Mouse (Mus musculus): ENCODE results near the gene Serinc4. TPM values are rescaled to one million over a fixed set of nuclear protein-coding genes. Genes with fewer than 3 reads are reported as not detected.
"Not testable (repeated sequence)": the region's sequence is repeated elsewhere in the genome, so short reads cannot be mapped to it uniquely, and the experiment has no call there.

The Serinc4 gene
- polyA plus RNA-seq (2014; fragmentation: Nextera tagmentation; extraction: Ambion mirVana): 0.24 and 0.32 TPM in 2 replicates

DNA sequence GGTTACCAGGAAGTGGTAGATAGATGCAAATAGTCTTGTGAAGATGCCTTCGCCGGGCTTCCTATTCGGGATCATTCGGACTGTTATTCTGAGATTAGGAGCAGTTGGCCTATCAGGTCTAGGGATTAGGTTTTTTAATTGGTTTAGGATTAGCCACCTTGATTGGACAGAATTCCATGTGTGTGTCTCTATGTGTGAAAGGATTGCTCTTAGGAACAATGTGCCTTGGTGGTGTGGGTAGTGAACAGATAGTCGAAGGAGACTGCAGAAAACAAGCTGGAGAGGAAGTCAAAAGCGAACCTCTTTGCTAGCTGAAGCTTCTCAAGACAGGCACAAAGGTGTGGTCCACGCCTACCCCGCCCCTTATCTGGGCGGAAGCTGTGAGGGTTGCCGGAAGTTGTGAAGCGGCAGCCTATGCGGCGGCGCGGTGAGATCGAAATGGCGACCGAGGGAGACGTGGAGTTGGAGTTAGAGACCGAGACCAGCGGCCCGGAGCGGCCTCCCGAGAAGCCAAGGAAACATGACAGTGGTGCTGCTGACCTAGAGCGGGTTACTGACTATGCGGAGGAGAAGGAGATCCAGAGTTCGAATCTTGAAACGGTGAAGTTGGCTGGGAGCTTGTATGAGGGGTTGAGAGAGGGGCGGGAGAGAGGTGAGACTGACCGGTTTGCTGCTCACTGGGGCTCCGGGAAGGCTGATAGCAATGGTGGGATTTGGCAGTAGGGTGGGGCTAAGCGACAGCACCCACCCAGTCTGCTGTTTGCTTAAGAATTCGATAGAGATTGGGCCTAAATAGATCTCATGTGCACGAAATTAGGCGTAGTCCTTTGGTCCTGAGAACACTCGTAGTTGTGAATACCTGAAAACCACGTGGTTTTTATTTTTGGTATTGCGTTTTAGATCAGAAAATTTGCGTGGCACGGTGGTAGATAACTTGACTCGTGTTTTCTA lies at the start of gene Serinc4:
Gene Serinc4 (minus strand): TSS at position 90 of the 951 bp plus-strand sequence.
- Histone ChIP-seq H3K4me2 (ENCODE audit: low read depth, low read length) (peak within 1 kb of the TSS; percentile 61), H3K9ac (ENCODE audit: low read depth, low read length) (peak within 1 kb of the TSS; percentile 71), H3K4me3 (ENCODE audit: low read depth, low read length) (peak within 1 kb of the TSS; percentile 64), H3K4me1 (ENCODE audit: control insufficient read depth, insufficient read depth, low read length) (peaks cover 11% of the 10 kb centered on the region; the same call in 1 of the 2 replicates), H3K27ac (replicated peaks; ENCODE audit: low read depth, low read length) (peak within 1 kb of the TSS; percentile 78), H3K27me3 (replicated peaks; ENCODE audit: control insufficient read depth, insufficient read depth, low read length) (no peaks in the 10 kb centered on the region), H3K9me3 (ENCODE audit: control insufficient read depth, low read length) (no peaks in the 10 kb centered on the region), H3K36me3 (ENCODE audit: control insufficient read depth, insufficient read depth, low read length) (peaks cover 52% of the 10 kb centered on the region)
- ATAC-seq (ENCODE audit: low read depth) (peak; percentile 94), DNase-seq (ENCODE audit: low spot score) (peak; percentile 95)
- WGBS: 4% methylated on average over 41 of the region's 41 CpGs

DNA sequence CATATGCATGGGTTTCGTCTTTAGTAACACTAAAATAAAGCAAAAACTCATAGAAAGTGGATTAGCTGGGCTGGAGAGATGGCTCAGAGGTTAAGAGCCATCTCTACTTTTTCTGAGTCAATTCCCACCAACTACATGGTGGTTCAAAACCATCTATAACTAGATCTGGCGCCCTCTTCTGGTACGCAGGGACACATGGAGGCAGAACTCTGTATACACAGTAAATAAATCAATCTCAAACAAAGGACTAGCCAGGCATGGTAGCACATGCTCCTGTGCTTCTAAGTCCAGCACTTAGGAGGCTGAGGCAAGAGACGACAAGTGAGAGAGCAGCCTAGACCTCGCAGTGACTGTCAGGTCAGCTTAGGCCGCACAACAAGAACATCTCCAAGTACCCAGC lies 45.0 kb upstream of the Serinc4 start:
- ATAC-seq (ENCODE audit: low read depth); H3K9ac ChIP-seq (ENCODE audit: low read depth, low read length); H3K4me1 ChIP-seq (ENCODE audit: control insufficient read depth, insufficient read depth, low read length); DNase-seq (ENCODE audit: low spot score); H3K4me2 ChIP-seq (ENCODE audit: low read depth, low read length); H3K9me3 ChIP-seq (ENCODE audit: control insufficient read depth, low read length); H3K36me3 ChIP-seq (ENCODE audit: control insufficient read depth, insufficient read depth, low read length); H3K4me3 ChIP-seq (ENCODE audit: low read depth, low read length); H3K27me3 ChIP-seq (replicated peaks; ENCODE audit: control insufficient read depth, insufficient read depth, low read length); H3K27ac ChIP-seq (replicated peaks; ENCODE audit: low read depth, low read length): not testable (repeated sequence)
- 100% methylated on average over 1 of the region's 6 CpGs for WGBS

DNA sequence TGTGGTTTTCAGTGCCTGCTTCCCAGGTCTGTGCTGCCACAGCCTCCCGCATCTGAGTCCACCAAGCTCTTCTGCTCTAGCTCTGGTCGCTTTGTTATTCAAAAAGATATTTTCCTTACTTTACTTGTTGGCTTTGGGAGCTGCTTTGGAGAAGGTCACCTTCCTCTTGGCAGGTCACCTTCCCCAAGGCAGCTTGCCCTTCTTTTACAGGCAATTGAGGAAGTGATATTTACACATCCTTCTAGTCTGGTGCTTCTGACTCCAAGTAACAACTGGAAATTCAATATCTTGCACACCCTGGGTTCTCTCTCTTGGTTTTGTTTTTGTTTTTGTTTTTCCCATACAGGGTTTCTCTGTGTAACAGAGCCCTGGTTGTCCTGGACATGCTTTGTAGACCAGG lies 27.8 kb upstream of the Serinc4 start:
- not testable (repeated sequence) for H3K4me3 ChIP-seq (ENCODE audit: low read depth, low read length); H3K36me3 ChIP-seq (ENCODE audit: control insufficient read depth, insufficient read depth, low read length); H3K27me3 ChIP-seq (replicated peaks; ENCODE audit: control insufficient read depth, insufficient read depth, low read length); H3K4me1 ChIP-seq (ENCODE audit: control insufficient read depth, insufficient read depth, low read length); H3K9ac ChIP-seq (ENCODE audit: low read depth, low read length); H3K4me2 ChIP-seq (ENCODE audit: low read depth, low read length); ATAC-seq (ENCODE audit: low read depth); H3K27ac ChIP-seq (replicated peaks; ENCODE audit: low read depth, low read length); H3K9me3 ChIP-seq (ENCODE audit: control insufficient read depth, low read length); DNase-seq (ENCODE audit: low spot score)
- WGBS: 60% methylated on average over 1 of the region's 2 CpGs

DNA sequence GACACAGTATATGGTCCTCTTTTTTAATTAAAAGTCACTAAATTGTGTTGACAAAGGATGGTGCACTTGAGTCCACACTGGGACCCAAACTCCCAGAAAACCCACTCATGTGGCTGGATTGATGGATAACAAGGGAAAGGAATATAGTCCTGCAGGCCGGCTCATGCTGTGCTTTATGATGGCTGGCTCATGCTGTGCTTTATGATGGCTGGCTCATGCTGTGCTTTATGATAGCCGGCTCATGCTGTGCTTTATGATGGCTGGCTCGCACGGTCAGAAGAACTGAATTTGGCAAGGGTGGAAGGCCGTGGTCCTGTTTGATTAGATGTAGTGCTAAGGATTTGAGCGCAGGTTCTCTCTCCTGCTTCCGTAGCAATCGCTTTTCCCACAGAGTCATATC lies 27.0 kb upstream of the Serinc4 start:
- H3K27me3 ChIP-seq (replicated peaks; ENCODE audit: control insufficient read depth, insufficient read depth, low read length): no peaks in the 10 kb centered on the region
- no peak overlapping the region for H3K9ac ChIP-seq (ENCODE audit: low read depth, low read length)
- 69% methylated on average over 8 of the region's 8 CpGs for WGBS
- no peak overlapping the region for H3K4me3 ChIP-seq (ENCODE audit: low read depth, low read length)
- H3K27ac ChIP-seq (replicated peaks; ENCODE audit: low read depth, low read length): no peak overlapping the region
- no peaks in the 10 kb centered on the region for H3K4me1 ChIP-seq (ENCODE audit: control insufficient read depth, insufficient read depth, low read length)
- no peak overlapping the region for H3K4me2 ChIP-seq (ENCODE audit: low read depth, low read length)
- H3K36me3 ChIP-seq (ENCODE audit: control insufficient read depth, insufficient read depth, low read length): no peaks in the 10 kb centered on the region
- H3K9me3 ChIP-seq (ENCODE audit: control insufficient read depth, low read length): no peaks in the 10 kb centered on the region
- DNase-seq (ENCODE audit: low spot score) (no peak), ATAC-seq (ENCODE audit: low read depth) (no peak)

DNA sequence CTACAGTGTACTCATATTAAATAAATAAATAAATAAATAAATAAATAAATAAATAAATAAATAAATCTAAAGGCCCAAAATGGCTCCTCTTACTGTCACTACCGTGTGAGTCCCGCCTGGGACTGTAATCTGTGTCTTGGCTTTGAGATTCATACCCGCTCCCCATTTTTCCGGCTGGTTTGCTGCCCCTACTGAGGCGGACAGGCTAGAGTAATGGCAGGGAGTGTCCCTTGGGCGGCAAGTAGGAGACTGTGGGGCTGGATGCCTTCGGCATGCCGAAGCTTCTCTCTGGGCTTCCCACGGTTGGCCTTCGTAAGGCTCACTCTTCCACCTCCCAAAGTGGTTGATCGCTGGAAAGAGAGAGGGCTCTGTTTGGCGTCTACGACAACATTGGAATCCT lies 24.3 kb upstream of the Serinc4 start:
- 84% methylated on average over 13 of the region's 13 CpGs for WGBS
- ATAC-seq (ENCODE audit: low read depth): not testable (repeated sequence)

DNA sequence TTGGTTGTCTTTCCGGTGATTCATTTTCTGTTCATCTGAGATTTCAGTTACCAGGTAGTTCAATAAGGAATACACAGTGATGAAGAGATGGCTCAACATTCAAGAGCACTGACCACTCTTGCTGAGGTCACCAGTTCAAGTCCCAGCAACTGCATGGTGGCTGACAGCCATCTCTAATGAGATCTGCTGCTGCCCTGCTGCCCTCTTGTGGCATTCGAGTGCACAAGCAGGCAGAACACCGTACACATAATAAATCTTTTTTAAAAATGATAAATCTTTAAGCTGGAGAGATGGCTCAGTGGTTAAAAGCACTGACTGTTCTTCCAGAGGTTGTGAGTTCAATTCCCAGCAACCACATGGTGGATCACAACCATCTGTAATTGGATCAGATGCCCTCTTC lies 23.9 kb upstream of the Serinc4 start:
- ATAC-seq (ENCODE audit: low read depth): no peak
- no peaks in the 10 kb centered on the region for H3K4me1 ChIP-seq (ENCODE audit: control insufficient read depth, insufficient read depth, low read length)
- WGBS: 58% methylated on average over 3 of the region's 3 CpGs

More for the DNA sequence above, 24.3 kb upstream of the Serinc4 start:
- H3K27ac ChIP-seq (replicated peaks; ENCODE audit: low read depth, low read length); H3K4me2 ChIP-seq (ENCODE audit: low read depth, low read length); H3K9me3 ChIP-seq (ENCODE audit: control insufficient read depth, low read length); H3K9ac ChIP-seq (ENCODE audit: low read depth, low read length); H3K4me1 ChIP-seq (ENCODE audit: control insufficient read depth, insufficient read depth, low read length); H3K27me3 ChIP-seq (replicated peaks; ENCODE audit: control insufficient read depth, insufficient read depth, low read length); DNase-seq (ENCODE audit: low spot score); H3K36me3 ChIP-seq (ENCODE audit: control insufficient read depth, insufficient read depth, low read length); H3K4me3 ChIP-seq (ENCODE audit: low read depth, low read length): not testable (repeated sequence)

DNA sequence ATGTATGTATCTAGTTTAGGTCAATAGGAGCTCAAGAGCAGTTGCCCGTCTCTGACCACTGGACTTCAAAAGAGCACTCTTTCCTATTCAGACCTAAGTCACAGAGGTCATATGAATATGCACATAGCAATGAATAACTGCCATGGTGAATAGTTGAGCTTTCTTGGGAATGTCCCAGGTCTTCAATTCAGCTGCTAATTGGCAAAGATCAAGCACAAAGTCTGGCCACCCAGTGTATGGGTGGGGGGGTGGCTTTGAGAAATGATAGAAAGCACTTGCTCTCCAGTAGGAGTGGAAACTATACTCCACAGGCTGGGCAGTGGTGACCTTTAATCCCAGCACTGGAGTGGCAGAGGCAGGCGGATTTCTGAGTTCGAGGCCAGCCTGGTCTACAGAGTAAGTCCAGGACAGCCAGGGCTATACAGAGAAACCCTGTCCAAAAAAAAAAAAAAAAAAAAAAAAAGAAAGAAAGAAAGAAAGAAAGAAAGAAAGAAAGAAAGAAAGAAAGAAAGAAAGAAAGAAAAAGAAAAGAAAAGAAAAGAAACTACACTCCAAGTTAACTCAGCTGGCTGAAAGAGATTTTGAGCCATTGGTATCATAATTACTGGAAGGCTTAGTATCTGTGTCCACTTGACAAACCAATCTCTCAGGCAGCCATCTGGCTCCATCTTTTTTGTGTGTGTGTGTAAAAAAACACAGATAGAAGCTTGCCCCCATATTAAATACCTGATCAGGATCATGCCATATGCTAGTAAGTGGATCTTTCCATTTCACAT lies 21.1 kb upstream of the Serinc4 start:
- H3K36me3 ChIP-seq (ENCODE audit: control insufficient read depth, insufficient read depth, low read length): no peaks in the 10 kb centered on the region
- no peak overlapping the region for H3K9ac ChIP-seq (ENCODE audit: low read depth, low read length)
- ATAC-seq (ENCODE audit: low read depth) (no peak), DNase-seq (ENCODE audit: low spot score) (no peak)
- 85% methylated on average over 3 of the region's 3 CpGs for WGBS
- H3K9me3 ChIP-seq (ENCODE audit: control insufficient read depth, low read length): no peaks in the 10 kb centered on the region
- H3K27ac ChIP-seq (replicated peaks; ENCODE audit: low read depth, low read length): no peak overlapping the region
- H3K4me2 ChIP-seq (ENCODE audit: low read depth, low read length): no peak overlapping the region
- peaks cover 6% of the 10 kb centered on the region; the same call in 1 of the 2 replicates for H3K4me1 ChIP-seq (ENCODE audit: control insufficient read depth, insufficient read depth, low read length)
- no peak overlapping the region for H3K4me3 ChIP-seq (ENCODE audit: low read depth, low read length)
- no peaks in the 10 kb centered on the region for H3K27me3 ChIP-seq (replicated peaks; ENCODE audit: control insufficient read depth, insufficient read depth, low read length)

More for the DNA sequence above, 23.9 kb upstream of the Serinc4 start:
- DNase-seq (ENCODE audit: low spot score): no peak
- no peak overlapping the region for H3K4me2 ChIP-seq (ENCODE audit: low read depth, low read length)
- H3K4me3 ChIP-seq (ENCODE audit: low read depth, low read length): no peak overlapping the region
- no peak overlapping the region for H3K9ac ChIP-seq (ENCODE audit: low read depth, low read length)
- no peaks in the 10 kb centered on the region for H3K9me3 ChIP-seq (ENCODE audit: control insufficient read depth, low read length)
- H3K27me3 ChIP-seq (replicated peaks; ENCODE audit: control insufficient read depth, insufficient read depth, low read length): no peaks in the 10 kb centered on the region
- H3K36me3 ChIP-seq (ENCODE audit: control insufficient read depth, insufficient read depth, low read length): no peaks in the 10 kb centered on the region
- no peak overlapping the region for H3K27ac ChIP-seq (replicated peaks; ENCODE audit: low read depth, low read length)

DNA sequence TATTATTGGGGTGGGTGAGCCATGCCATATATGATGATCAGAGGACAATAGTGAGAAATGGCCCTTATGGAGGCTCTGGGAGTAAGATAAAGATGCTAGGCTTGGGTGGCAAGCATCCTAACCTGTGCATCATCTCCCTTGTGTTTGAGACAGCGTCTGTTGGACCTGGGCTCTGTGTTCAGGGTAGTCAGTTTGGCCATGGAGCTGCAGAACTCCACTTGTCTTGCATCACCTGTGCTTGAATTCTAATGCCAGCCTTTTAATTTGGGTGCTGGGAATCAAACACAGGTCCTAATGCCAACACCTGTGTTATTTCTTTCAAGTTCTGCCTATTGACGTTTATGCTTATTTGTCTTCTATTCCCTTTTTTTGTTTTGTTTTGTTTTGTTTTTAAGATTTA lies 18.7 kb upstream of the Serinc4 start:
- ATAC-seq (ENCODE audit: low read depth); H3K27me3 ChIP-seq (replicated peaks; ENCODE audit: control insufficient read depth, insufficient read depth, low read length); DNase-seq (ENCODE audit: low spot score): not testable (repeated sequence)

More for the DNA sequence above, 18.7 kb upstream of the Serinc4 start:
- not testable (repeated sequence) for H3K9me3 ChIP-seq (ENCODE audit: control insufficient read depth, low read length); H3K4me1 ChIP-seq (ENCODE audit: control insufficient read depth, insufficient read depth, low read length); H3K4me3 ChIP-seq (ENCODE audit: low read depth, low read length); H3K36me3 ChIP-seq (ENCODE audit: control insufficient read depth, insufficient read depth, low read length); H3K27ac ChIP-seq (replicated peaks; ENCODE audit: low read depth, low read length); H3K4me2 ChIP-seq (ENCODE audit: low read depth, low read length); H3K9ac ChIP-seq (ENCODE audit: low read depth, low read length)
- WGBS: 95% methylated on average over 2 of the region's 2 CpGs

Measured in embryonic facial prominence, embryonic 14.5 days (tissue).